Mouse (Mus musculus) layer of hippocampus, adult 2 months (tissue): ENCODE results near the gene Abt1. TPM values are rescaled to one million over a fixed set of nuclear protein-coding genes. Genes with fewer than 3 reads are reported as not detected.

Experiments used
- DNase-seq, 2 experiments: peaks; one replicate each; pipeline ENCODE4 v3.0.0; 2022; ENCODE audit warnings: low spot score in 2 of 2
- H3K27ac ChIP-seq: fragments of 200-600 bp; 2 replicates; pipeline ENCODE4 v1.8.1; 2022
- H3K4me3 ChIP-seq: fragments of 200-600 bp; 2 replicates; pipeline ENCODE4 v1.8.1; 2022; ENCODE audit warnings: mild to moderate bottlenecking
- CTCF ChIP-seq: fragments of 200-600 bp; conservative IDR thresholded peaks from 2 replicates; pipeline ENCODE4 v1.8.1; 2022; ENCODE audit warnings: antibody characterized with exemption, mild to moderate bottlenecking, moderate library complexity
- total RNA-seq, 2 experiments: library from RNA; stranded (reverse); gene quantifications; 2 replicates each; pipeline ENCODE4 v1.2.3; 2021

The Abt1 gene
- total RNA-seq, 2 experiments from 2014 or later = 7.8 to 9.7 TPM

DNA sequence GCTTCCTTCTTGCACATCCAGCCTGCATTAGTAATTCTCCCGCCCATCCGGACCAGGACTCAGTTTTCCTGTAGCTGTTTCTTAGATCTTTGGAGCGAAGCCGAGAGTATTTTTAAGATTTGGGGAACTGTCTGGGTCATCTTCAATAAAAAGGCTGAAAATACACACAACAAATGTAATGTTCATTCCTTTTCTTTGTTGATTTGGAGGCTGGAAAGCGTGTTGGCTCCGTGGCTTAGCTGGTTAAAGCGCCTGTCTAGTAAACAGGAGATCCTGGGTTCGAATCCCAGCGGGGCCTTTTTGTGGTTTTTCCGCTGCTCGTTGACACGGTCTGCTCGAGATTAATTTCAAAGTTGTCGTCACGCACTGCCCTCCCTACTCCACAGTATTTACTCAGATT lies 26.7 kb upstream of the Abt1 start:
- DNase-seq = peak; percentile 92
- Histone ChIP-seq H3K4me3 (peak overlapping the region; percentile 53), H3K27ac (peak overlapping the region; percentile 16; the same call in 1 of the 2 replicates)
- TF ChIP-seq CTCF = no peak

DNA sequence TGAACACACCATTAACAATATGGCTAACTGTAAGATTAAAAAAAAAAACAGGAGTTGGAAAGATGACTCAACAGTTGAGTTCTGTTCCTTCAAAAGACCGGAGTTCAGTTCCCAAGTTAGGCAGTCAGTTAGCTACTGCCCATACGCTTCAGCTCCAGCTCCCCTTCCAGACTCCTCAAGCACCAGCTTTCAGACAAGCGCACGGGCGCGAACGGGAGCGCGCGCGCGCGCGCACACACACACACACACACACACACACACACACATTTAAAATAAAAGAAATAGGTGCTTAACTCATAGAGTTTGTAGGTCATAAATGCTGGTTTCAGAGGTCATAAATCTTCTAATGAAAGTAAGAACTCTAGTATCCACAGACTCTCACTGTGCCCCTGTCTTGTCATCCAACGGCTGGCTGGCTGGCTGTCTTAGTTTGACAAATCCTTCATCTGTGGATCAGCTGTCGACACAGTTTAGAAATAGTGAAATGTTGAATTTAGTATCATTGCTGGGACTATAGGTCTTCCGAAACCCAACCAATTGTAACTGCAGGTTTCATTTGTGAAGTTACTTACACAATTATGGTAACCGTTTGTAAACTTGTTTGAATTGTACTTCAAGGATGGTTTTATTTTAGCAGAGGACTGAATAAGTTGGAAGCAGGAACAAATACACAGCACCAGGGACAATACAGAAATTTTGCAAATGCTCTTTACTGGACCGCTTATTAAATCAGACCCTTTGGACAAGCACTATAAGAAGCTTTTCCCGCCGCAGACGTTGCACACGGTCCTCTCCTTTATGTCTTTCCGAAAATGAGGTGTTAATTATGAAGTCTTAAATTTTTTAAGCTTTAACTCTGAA lies 25.8 kb upstream of the Abt1 start:
- H3K27ac ChIP-seq = no peak overlapping the region
- DNase-seq = peak in 1 of 2 experiments; percentile 53
- H3K4me3 ChIP-seq = peak overlapping the region; percentile 53
- TF ChIP-seq CTCF = no peak

DNA sequence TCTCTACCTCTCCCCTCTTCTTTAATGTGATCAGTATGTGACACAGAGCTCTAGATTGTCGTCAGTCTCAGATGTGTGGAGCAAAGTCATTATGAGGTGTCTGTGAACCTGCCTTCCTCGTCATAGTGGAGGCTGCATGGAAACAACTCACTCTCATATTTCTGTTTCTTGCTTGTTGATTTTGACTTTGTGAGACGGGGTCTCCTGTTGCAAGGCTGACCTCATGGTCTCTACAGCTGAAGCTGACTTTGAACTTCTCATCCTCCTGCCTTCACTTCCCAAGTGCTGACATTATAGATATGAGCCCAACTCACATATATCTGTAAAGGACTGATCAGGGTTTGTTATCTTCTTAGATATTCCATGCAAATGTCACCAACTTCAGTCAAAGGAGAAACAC lies 25.1 kb upstream of the Abt1 start:
- no peak for DNase-seq
- peak overlapping the region; percentile 53 for H3K4me3 ChIP-seq
- TF ChIP-seq CTCF = no peak
- H3K27ac ChIP-seq = no peak overlapping the region

DNA sequence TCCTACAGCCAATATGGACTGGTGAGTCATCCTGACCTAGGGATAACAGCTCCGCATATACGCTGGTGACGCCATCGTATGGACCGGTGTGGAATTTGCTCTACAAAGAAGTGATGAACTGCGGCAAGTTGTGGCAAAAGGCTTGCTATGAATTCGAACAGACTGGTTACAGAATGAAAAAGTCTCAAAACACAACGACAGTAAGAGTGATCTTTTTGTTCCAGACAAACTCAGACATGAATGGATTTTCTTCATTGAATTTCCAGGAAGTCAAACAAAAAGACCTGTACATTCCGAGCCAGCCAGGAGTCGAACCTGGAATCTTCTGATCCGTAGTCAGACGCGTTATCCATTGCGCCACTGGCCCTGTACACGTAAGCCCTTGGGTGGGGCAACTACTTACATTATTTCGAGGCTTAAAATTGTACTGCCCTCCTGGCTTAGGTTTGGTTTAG lies 22.9 kb upstream of the Abt1 start:
- Histone ChIP-seq H3K4me3 (peak overlapping the region; percentile 91), H3K27ac (peak overlapping the region; percentile 96)
- TF ChIP-seq CTCF = peak; percentile 40
- peak; percentile 84 to 91 for DNase-seq

DNA sequence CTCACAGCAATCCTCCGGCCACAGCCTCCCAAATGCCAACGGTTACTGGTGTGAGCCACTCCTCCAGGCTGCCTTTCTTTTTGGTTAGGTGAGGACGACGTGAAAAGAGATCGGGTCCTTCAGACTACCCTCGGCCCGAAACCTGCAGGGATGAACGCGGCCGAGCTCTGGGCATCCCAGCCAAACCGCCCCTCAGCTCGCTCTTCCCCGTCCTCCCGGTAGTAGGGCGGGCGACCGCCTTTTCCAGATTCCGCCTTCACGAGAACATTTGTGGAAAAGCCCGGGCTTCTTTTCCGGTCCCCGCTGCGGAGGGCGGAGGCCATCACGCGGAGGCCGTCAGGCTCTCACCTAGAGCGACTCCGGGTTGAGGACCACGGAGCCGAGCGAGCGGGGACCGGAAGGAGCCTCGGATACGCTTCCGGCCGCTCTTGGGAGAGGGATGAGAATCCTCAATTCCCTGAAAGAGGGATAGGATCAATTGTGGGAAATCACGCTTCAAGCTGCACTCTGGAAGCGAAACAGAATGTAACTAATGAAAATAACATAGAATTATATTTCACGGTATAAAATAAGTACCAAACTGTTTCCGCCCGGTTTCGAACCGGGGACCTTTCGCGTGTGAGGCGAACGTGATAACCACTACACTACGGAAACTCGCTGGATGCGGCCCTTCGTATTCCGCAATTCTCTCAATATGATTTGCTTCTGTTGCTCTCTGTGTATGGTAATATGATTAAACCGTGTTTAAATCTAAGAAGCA lies 22.1 kb upstream of the Abt1 start:
- TF ChIP-seq CTCF = no peak
- peak overlapping the region; percentile 91 for H3K4me3 ChIP-seq
- DNase-seq = peak; percentile 91 to 94
- H3K27ac ChIP-seq = peak overlapping the region; percentile 96

DNA sequence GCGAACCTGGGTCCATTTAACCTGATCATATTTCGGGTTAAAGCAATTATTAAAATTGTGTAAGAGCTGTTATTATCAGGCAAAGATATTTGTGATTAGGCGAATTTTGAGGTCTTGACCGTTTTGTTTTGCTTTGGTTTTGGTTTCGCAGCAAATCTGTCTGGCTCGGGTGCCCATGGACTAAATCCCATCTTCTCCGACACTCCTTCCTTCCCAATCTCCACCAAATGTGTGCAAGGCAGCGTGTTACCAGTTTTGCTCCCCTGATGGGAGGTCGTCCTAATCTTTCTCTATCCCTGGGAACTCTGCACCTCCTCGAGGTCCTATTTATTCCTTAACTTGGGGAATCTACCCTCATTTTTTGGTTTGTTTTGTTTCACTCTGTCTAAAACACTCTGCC lies 21.5 kb upstream of the Abt1 start:
- TF ChIP-seq CTCF = no peak
- Histone ChIP-seq H3K4me3 (peak overlapping the region; percentile 91), H3K27ac (peak overlapping the region; percentile 96)
- no peak for DNase-seq

DNA sequence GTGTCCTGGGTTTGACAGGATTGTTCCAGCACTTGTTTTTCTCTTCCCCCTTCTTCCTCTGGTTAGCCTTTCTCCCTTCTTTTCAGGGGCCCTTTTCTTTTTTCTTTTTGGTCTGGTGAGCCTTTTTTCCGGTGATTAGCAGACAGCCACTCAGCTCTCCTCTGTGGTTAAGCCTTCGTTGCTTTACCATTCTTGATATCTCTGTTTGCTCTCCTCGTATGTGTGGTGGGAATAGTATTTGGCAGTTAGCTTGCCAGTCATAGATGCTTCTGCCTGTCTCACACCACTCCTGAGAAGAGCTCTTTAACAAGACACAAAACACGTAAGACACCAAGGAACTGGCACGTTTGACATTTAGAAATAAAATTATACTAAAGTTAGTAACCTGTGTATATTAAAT lies 20.8 kb upstream of the Abt1 start:
- no peak for DNase-seq
- TF ChIP-seq CTCF = no peak
- Histone ChIP-seq H3K27ac (peak overlapping the region; percentile 96), H3K4me3 (peak overlapping the region; percentile 91)

DNA sequence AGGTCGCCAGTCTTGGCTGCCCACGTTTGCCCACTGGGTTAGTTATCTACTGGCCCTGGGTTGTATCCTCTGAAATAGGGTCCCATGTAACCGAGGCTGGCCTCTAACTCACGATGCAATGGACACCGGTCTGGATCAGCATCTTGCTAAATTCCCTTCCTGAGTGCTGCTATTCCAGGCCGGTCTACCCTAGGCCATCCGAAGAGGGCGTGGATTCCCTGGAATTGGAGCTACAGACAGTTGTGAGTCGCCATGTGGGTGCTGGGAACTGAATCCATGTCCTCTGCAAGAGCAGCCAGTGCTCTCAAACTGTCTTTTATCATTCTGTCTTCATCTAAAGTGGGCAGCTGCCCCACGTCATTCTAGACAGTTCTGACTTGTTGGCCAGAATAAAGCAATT lies 16.2 kb upstream of the Abt1 start:
- TF ChIP-seq CTCF = no peak
- no peak overlapping the region for H3K27ac ChIP-seq
- H3K4me3 ChIP-seq = no peak overlapping the region
- no peak for DNase-seq

DNA sequence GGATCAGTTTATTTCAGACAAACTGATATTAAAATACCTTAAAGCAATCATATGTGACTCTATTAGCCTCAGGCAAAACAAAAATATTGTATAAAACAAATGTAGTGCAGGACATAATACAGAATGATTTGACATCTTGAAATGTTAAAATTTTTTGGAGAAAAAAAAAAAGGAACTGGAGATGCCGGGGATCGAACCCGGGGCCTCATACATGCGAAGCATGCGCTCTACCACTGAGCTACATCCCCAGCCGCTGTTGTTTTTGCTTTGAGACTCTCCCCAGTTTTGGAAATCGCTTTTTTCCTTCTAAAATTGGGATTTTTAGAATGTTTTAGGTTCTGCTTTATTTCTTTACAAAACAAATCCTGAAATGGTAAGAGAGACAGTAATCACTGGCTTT lies 14.9 kb upstream of the Abt1 start:
- Histone ChIP-seq H3K27ac (peak overlapping the region; percentile 80), H3K4me3 (peak overlapping the region; percentile 67)
- DNase-seq = peak in 1 of 2 experiments; percentile 65
- TF ChIP-seq CTCF = no peak

DNA sequence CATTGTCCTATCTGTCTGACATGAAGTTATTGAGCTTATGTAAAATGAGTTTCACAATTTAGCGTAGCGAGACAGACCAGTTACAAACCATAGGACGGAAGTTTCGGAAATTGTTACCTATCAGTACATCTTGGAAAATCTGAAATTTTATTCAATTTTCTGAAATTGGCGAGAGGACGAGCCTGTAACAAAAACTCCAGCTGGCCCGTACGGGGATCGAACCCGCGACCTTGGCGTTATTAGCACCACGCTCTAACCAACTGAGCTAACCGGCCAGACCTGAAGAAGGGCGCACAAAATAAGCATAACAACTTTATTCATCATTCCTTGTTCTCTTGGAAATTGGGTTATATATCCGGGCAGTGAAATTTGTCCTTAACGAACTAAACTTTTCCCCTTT lies 14.2 kb upstream of the Abt1 start:
- DNase-seq = peak; percentile 92 to 94
- peak overlapping the region; percentile 67 for H3K4me3 ChIP-seq
- TF ChIP-seq CTCF = no peak
- peak overlapping the region; percentile 80 for H3K27ac ChIP-seq

DNA sequence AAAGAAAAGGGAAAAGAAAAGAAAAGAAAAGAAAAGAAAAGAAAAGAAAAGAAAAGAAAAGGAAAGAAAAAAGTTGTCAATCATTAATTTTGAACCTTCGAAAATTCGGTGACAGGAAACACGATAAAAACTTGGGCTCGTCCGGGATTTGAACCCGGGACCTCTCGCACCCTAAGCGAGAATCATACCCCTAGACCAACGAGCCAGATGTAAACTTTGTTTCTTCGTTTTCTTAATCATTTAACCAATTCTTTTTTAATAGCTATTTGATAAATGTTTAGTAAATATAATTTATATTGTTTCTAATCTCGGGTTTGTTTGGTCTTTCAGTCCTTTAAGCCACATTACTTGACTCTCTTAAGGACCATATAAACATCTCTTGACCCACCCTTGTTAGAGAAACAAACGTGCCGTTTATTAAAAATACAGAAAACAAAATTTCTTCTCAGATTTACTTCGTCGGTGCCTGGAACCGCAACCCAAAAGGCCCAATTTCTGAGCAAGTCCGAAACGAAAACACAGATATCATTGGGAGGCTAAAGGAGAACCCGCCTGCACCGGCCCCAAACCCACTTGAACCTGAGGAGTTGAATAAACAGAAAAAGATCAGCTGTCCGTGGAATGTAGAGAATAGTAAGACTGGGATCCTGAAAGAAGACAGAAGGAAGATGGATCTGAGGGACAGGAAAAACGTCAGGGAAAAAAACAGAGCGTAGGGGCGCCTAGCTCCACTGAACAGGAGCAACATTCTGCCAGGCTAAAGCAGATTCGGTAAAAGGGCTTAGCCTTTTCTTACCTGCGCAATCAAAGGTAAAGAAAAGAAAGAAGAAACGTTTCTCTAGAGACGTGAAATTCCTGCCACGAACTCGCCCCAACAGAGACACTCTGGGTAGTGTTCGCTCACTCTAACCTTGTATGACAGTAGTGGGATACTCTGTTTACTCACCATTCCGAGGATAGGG lies 13.5 kb upstream of the Abt1 start:
- no peak for TF ChIP-seq CTCF
- Histone ChIP-seq H3K27ac (peak overlapping the region; percentile 76), H3K4me3 (peak overlapping the region; percentile 67)
- peak in 1 of 2 experiments; percentile 55 for DNase-seq

DNA sequence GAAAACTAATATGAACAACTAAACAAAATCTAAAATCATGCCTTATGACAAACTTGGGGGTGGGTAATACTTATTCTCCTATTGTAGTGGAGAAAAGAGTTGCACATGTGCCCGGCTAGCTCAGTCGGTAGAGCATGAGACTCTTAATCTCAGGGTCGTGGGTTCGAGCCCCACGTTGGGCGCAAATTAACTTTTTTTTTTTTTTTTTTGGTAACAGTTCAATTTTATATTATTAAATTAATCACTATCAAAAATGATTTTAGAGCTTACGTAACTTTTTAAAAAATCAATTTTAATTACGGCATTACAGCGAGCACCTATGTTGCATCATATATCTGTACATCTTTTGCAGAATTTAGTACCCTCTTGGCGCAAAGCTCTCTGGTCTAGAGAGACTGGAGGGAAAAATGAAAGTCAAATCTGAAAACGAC lies 12.6 kb upstream of the Abt1 start:
- H3K27ac ChIP-seq = no peak overlapping the region
- TF ChIP-seq CTCF = no peak
- peak in 1 of 2 experiments; percentile 67 for DNase-seq
- peak overlapping the region; percentile 56 for H3K4me3 ChIP-seq
